Mouse (Mus musculus) embryonic facial prominence, embryonic 10.5 days (tissue): ENCODE measurements around the gene Nif3l1. TPM values are rescaled to one million over a fixed set of nuclear protein-coding genes. Genes with fewer than 3 reads are reported as not detected.

Source experiments
- DNase-seq: peaks from one replicate; pipeline ENCODE4 v3.0.0-alpha.2; 2017; ENCODE audit warnings: low spot score
- H3K27ac ChIP-seq: fragments of 300-500 bp; sonication (generic); replicated peaks from 2 replicates; pipeline ENCODE4 v1.5.1; 2016; ENCODE audit warnings: mild to moderate bottlenecking
- H3K27me3 ChIP-seq: fragments of 300-500 bp; sonication (generic); replicated peaks from 2 replicates; pipeline ENCODE4 v1.6.1; 2016; ENCODE audit warnings: low read depth, mild to moderate bottlenecking; ENCODE audit not compliant: poor library complexity, severe bottlenecking
- H3K36me3 ChIP-seq: fragments of 300-500 bp; sonication (generic); replicated peaks from 2 replicates; pipeline ENCODE4 v1.6.1; 2016; ENCODE audit warnings: mild to moderate bottlenecking, moderate library complexity
- H3K4me1 ChIP-seq: fragments of 300-500 bp; sonication (generic); 2 replicates; pipeline ENCODE4 v1.6.1; 2016
- H3K4me3 ChIP-seq: fragments of 300-500 bp; sonication (generic); 2 replicates; pipeline ENCODE4 v1.5.1; 2016; ENCODE audit warnings: mild to moderate bottlenecking, moderate library complexity
- H3K9me3 ChIP-seq: fragments of 300-500 bp; sonication (generic); 2 replicates; pipeline ENCODE4 v1.6.1; 2016; ENCODE audit warnings: mild to moderate bottlenecking
- WGBS: fragments of 180-500 bp; shearing (Covaris S2); methylation state at CpG from one replicate; pipeline ENCODE4 v1.1.7; 2016; 5-methylcytosine and 5-hydroxymethylcytosine counted together
- polyA plus RNA-seq: library from polyadenylated mRNA; unstranded; fragments of >200 nt; fragmentation: Nextera tagmentation; extraction: Ambion mirVana; gene quantifications from 2 replicates; pipeline ENCODE4 v1.2.1, GENCODE M21; 2016

Nif3l1 gene
- polyA plus RNA-seq, result 76.9 and 78.4 TPM in 2 replicates

- H3K4me3 ChIP-seq, result peak within 1 kb of the TSS; percentile 72
These were observed at the start of gene Nif3l1, which contains the start of gene Ppil3 for GRCm38 (mm10) chr1:58445143-58445722. Gene Nif3l1, plus strand, starts transcription at chr1:58445151. Gene Ppil3, minus strand, starts transcription at chr1:58445486.

GRCm38 (mm10) chr1:58395341-58395740, 49.6 kb upstream of the Nif3l1 start:
- no peak overlapping the region for H3K4me3 ChIP-seq
- H3K27me3 ChIP-seq, result no peaks in the 10 kb centered on the region
- no peaks in the 10 kb centered on the region for H3K9me3 ChIP-seq
- peaks cover 59% of the 10 kb centered on the region for H3K36me3 ChIP-seq
- H3K4me1 ChIP-seq, result peaks cover 18% of the 10 kb centered on the region
- no peak overlapping the region for H3K27ac ChIP-seq
- DNase-seq, result no peak
- WGBS, result 89% methylated on average over 3 of the region's 3 CpGs

More at GRCm38 (mm10) chr1:58445143-58445722, at the start of gene Nif3l1, which contains the start of gene Ppil3:
- DNase-seq, result peak; percentile 88
- Histone ChIP-seq H3K36me3 (peaks cover 55% of the 10 kb centered on the region), H3K27me3 (no peaks in the 10 kb centered on the region), H3K4me1 (peaks cover 22% of the 10 kb centered on the region), H3K27ac (peak within 1 kb of the TSS; percentile 91), H3K9me3 (no peaks in the 10 kb centered on the region)
- under 1% methylated on average over 33 of the region's 33 CpGs for WGBS

GRCm38 (mm10) chr1:58396179-58396578, 48.8 kb upstream of the Nif3l1 start:
- Histone ChIP-seq H3K9me3 (no peaks in the 10 kb centered on the region), H3K27ac (no peak overlapping the region), H3K4me1 (peaks cover 16% of the 10 kb centered on the region), H3K27me3 (no peaks in the 10 kb centered on the region), H3K4me3 (no peak overlapping the region), H3K36me3 (peaks cover 68% of the 10 kb centered on the region)
- 95% methylated on average over 1 of the region's 1 CpGs for WGBS
- no peak for DNase-seq

GRCm38 (mm10) chr1:58397731-58398130, 47.2 kb upstream of the Nif3l1 start:
- Histone ChIP-seq H3K27me3 (no peaks in the 10 kb centered on the region), H3K9me3 (no peaks in the 10 kb centered on the region), H3K27ac (no peak overlapping the region), H3K4me3 (no peak overlapping the region), H3K4me1 (peaks cover 8% of the 10 kb centered on the region; the same call in 1 of the 2 replicates), H3K36me3 (peaks cover 83% of the 10 kb centered on the region)
- 96% methylated on average over 6 of the region's 6 CpGs for WGBS
- DNase-seq, result no peak

- Histone ChIP-seq H3K27ac (no peak overlapping the region), H3K36me3 (peaks cover 97% of the 10 kb centered on the region), H3K9me3 (no peaks in the 10 kb centered on the region), H3K4me3 (no peak overlapping the region), H3K4me1 (no peaks in the 10 kb centered on the region), H3K27me3 (no peaks in the 10 kb centered on the region)
- 91% methylated on average over 6 of the region's 6 CpGs for WGBS
- no peak for DNase-seq
These were observed 43.6 kb upstream of the Nif3l1 start for GRCm38 (mm10) chr1:58401396-58401795.

GRCm38 (mm10) chr1:58403745-58404144, 41.2 kb upstream of the Nif3l1 start:
- Histone ChIP-seq H3K9me3 (no peaks in the 10 kb centered on the region), H3K27ac (no peak overlapping the region), H3K36me3 (peaks cover 93% of the 10 kb centered on the region), H3K4me1 (no peaks in the 10 kb centered on the region), H3K27me3 (no peaks in the 10 kb centered on the region), H3K4me3 (no peak overlapping the region)
- WGBS, result 96% methylated on average over 5 of the region's 5 CpGs
- DNase-seq, result no peak

GRCm38 (mm10) chr1:58407321-58407720, 37.6 kb upstream of the Nif3l1 start:
- Histone ChIP-seq H3K27ac (no peak overlapping the region), H3K4me1 (no peaks in the 10 kb centered on the region), H3K4me3 (no peak overlapping the region), H3K9me3 (no peaks in the 10 kb centered on the region), H3K36me3 (peaks cover 88% of the 10 kb centered on the region), H3K27me3 (no peaks in the 10 kb centered on the region)
- 96% methylated on average over 7 of the region's 7 CpGs for WGBS
- DNase-seq, result no peak

GRCm38 (mm10) chr1:58408141-58408540, 36.8 kb upstream of the Nif3l1 start:
- Histone ChIP-seq H3K27me3 (no peaks in the 10 kb centered on the region), H3K27ac (no peak overlapping the region), H3K9me3 (no peaks in the 10 kb centered on the region), H3K36me3 (peaks cover 88% of the 10 kb centered on the region), H3K4me3 (no peak overlapping the region), H3K4me1 (no peaks in the 10 kb centered on the region)
- DNase-seq, result no peak
- WGBS, result 79% methylated on average over 6 of the region's 6 CpGs

GRCm38 (mm10) chr1:58409553-58410197, 35.3 kb upstream of the Nif3l1 start:
- no peaks in the 10 kb centered on the region for H3K4me1 ChIP-seq
- H3K4me3 ChIP-seq, result no peak overlapping the region
- peaks cover 88% of the 10 kb centered on the region for H3K36me3 ChIP-seq
- no peaks in the 10 kb centered on the region for H3K27me3 ChIP-seq
- 84% methylated on average over 5 of the region's 5 CpGs for WGBS
- DNase-seq, result no peak
- no peaks in the 10 kb centered on the region for H3K9me3 ChIP-seq
- no peak overlapping the region for H3K27ac ChIP-seq

- Histone ChIP-seq H3K36me3 (peaks cover 88% of the 10 kb centered on the region), H3K27ac (no peak overlapping the region), H3K4me3 (no peak overlapping the region), H3K4me1 (no peaks in the 10 kb centered on the region), H3K9me3 (no peaks in the 10 kb centered on the region), H3K27me3 (no peaks in the 10 kb centered on the region)
- no peak for DNase-seq
- WGBS, result 88% methylated on average over 3 of the region's 3 CpGs
These were observed 34.8 kb upstream of the Nif3l1 start for GRCm38 (mm10) chr1:58410198-58410588.

- no peaks in the 10 kb centered on the region for H3K27me3 ChIP-seq
- H3K27ac ChIP-seq, result no peak overlapping the region
- no peaks in the 10 kb centered on the region for H3K9me3 ChIP-seq
- no peaks in the 10 kb centered on the region for H3K4me1 ChIP-seq
- 91% methylated on average over 7 of the region's 7 CpGs for WGBS
- peaks cover 88% of the 10 kb centered on the region for H3K36me3 ChIP-seq
- H3K4me3 ChIP-seq, result no peak overlapping the region
- DNase-seq, result no peak
These were observed 34.2 kb upstream of the Nif3l1 start for GRCm38 (mm10) chr1:58410776-58411175.

GRCm38 (mm10) chr1:58415442-58415841, 29.5 kb upstream of the Nif3l1 start:
- WGBS, result 28% methylated on average over 1 of the region's 1 CpGs
- DNase-seq, result no peak

GRCm38 (mm10) chr1:58416048-58416447, 28.9 kb upstream of the Nif3l1 start:
- H3K9me3 ChIP-seq, result no peaks in the 10 kb centered on the region
- no peak overlapping the region for H3K27ac ChIP-seq
- H3K36me3 ChIP-seq, result peaks cover 99% of the 10 kb centered on the region
- no peak for DNase-seq
- no peaks in the 10 kb centered on the region for H3K27me3 ChIP-seq
- peaks cover 3% of the 10 kb centered on the region; the same call in 1 of the 2 replicates for H3K4me1 ChIP-seq
- H3K4me3 ChIP-seq, result no peak overlapping the region
- 95% methylated on average over 2 of the region's 2 CpGs for WGBS

More at GRCm38 (mm10) chr1:58415442-58415841, 29.5 kb upstream of the Nif3l1 start:
- Histone ChIP-seq H3K4me3 (no peak overlapping the region), H3K4me1 (no peaks in the 10 kb centered on the region), H3K36me3 (peaks cover 99% of the 10 kb centered on the region), H3K27me3 (no peaks in the 10 kb centered on the region), H3K27ac (no peak overlapping the region), H3K9me3 (no peaks in the 10 kb centered on the region)
